Mouse (Mus musculus): ENCODE measurements at regions not wholly inside any gene's neighbourhood (a gene's known extent, or its start where the extent isn't known, plus 50 kb on each side); places are given as distances from the start of the nearest gene placed in this dataset.

DNA sequence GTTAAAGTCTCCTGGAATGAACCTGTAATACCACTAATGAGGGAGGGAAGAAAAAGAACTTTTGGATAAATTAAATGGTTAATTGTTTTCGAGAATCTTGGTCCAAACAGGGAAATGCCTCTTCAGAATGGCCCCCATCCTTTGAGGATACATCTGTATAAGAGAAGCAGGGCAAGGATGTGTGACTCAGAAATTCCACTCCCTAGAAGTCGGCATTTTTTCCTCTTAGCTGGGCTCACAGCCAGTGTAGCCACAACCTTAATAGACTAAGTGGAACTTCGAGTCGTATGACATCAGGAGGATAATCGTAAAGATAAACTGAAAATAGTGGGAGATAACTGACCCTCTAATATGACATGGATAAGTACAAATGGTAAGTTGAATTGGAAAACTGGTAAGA lies 56.1 kb upstream of the Cav2 start:
- no peak for DNase-seq (ENCODE audit: low spot score in 2 of 2)

DNA sequence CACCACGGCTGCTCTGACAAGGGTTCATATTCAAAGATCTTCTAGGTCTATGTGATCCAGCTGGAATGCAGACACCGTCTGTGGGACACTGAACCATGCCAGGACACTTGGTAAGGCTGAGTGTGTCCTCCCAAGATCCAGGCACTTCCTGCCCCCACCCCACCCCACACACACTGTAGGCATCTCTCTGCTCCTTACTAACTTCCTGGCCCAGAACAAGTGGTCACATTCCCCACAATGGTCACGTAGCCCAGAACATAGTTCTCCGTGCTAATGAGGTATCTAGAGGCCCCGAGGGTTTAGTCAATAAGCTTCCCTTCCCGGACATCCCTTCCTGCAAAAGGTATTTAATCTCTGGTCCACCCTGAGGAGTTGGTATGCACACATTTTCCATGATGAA lies 54.5 kb upstream of the Cav2 start:
- no peak for DNase-seq (ENCODE audit: low spot score in 2 of 2)
